In the genomic region with DNA sequence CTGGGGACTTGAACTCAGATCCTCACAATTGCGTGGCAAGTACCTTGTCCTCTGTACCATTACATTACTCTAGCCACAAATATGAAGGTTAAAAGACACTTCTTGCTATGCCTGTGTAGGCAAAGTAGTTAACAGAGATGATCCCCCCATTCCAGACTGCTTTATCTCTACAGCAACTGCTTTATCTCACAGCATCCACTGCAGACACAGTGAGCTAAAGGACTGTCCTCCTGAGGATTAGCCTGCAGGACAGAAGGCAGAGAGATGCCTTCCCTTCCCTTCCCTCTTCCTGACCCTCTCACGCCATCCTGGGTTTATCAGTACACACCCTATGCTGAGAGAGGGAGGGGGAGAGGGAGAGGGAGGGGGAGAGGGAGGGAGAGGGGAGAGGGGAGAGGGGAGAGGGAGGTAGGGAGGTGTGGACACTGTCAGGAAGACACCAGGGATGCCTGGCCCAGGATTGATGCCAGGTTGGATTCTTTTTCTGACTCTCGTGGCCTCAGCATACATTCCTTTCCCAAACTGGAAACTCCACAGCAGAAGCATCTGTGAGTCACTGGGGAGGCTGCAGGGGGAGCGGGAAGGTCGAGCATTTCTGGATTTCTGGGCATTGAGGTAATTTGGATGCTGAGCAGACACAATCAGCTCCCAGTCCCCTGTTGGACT, we compare ENCODE assay signal across 13 mouse cellular contexts. TPM values are rescaled to one million over a fixed set of nuclear protein-coding genes. Genes with fewer than 3 reads are reported as not detected.
DNase-seq lines count a peak whose midpoint lies in the region; ATAC-seq and TF ChIP-seq lines count a peak whose summit lies in the region.
"Had no signal": no experiment of that assay in that cellular context is flagged by ENCODE, and none has a peak within 500 bp of the region (broad histone marks: within the 10 kb centered on the region; RNA-seq: fewer than 3 reads in every experiment).

No protein-coding gene starts in this region.

- no peaks in the 10 kb centered on the region for H3K9me3 ChIP-seq in limb, embryonic 15.5 days
- H3K9me3 ChIP-seq in limb, embryonic 10.5 days (replicated peaks) = no peaks in the 10 kb centered on the region
- H3K9me3 ChIP-seq in MEL (replicated peaks; ENCODE audit: insufficient read depth, low read length) = no peaks in the 10 kb centered on the region
- H3K9me3 ChIP-seq in intestine, embryonic 15.5 days = no peaks in the 10 kb centered on the region
- H3K9me3 ChIP-seq: embryonic facial prominence, embryonic 12.5 days; forebrain, embryonic 15.5 days; neural tube, embryonic 12.5 days had no signal

- TF ChIP-seq POLR2A in MEL (IDR thresholded peaks at IDR 0.05; ENCODE audit: control insufficient read depth in 1 of 2, insufficient read depth in 1 of 2, low read depth in 1 of 2, low read length in 2 of 2, poor library complexity in 1 of 2) = no peak
- TF ChIP-seq POLR2A in cerebellum, adult 2 months (IDR thresholded peaks at IDR 0.05; ENCODE audit: borderline replicate concordance, insufficient read depth, low read length) = no peak

- H3K9ac ChIP-seq in limb, embryonic 15.5 days = no peak overlapping the region
- H3K9ac ChIP-seq in MEL (ENCODE audit: control insufficient read depth, low read depth, low read length, poor library complexity, severe bottlenecking) = no peak overlapping the region
- H3K9ac ChIP-seq in intestine, embryonic 15.5 days = no peak overlapping the region
- H3K9ac ChIP-seq: embryonic facial prominence, embryonic 12.5 days; forebrain, embryonic 15.5 days; neural tube, embryonic 12.5 days had no signal

- 42% methylated on average over 5 of the region's 5 CpGs for WGBS in limb, embryonic 15.5 days
- WGBS in limb, embryonic 10.5 days = 54% methylated on average over 5 of the region's 5 CpGs
- 32% methylated on average over 4 of the region's 5 CpGs for WGBS in intestine, embryonic 15.5 days
- WGBS in cerebellum, adult 2 months = 30% methylated on average over 5 of the region's 5 CpGs

- TF ChIP-seq RAD21 in MEL (IDR thresholded peaks at IDR 0.05; ENCODE audit: low read depth, low read length) = no peak

- H3K4me1 ChIP-seq in limb, embryonic 15.5 days = no peaks in the 10 kb centered on the region
- H3K4me1 ChIP-seq in limb, embryonic 10.5 days = no peaks in the 10 kb centered on the region
- peaks cover 0 to 6% of the 10 kb centered on the region in 2 experiments; a peak in 1 of 4 replicates for H3K4me1 ChIP-seq in MEL (ENCODE audit: control insufficient read depth in 1 of 2, insufficient read depth in 2 of 2, low read length in 2 of 2)
- no peaks in the 10 kb centered on the region for H3K4me1 ChIP-seq in intestine, embryonic 15.5 days (replicated peaks)
- no peaks in the 10 kb centered on the region for H3K4me1 ChIP-seq in cerebellum, adult 2 months (ENCODE audit: control insufficient read depth, insufficient read depth, low read length)
- H3K4me1 ChIP-seq: embryonic facial prominence, embryonic 12.5 days; forebrain, embryonic 15.5 days; neural tube, embryonic 12.5 days had no signal

- H3K4me3 ChIP-seq in limb, embryonic 15.5 days = no peak overlapping the region
- no peak overlapping the region for H3K4me3 ChIP-seq in limb, embryonic 10.5 days
- H3K4me3 ChIP-seq in MEL (ENCODE audit: control insufficient read depth in 1 of 2, insufficient read depth in 1 of 2, low read depth in 2 of 2, low read length in 2 of 2) = no peak overlapping the region
- H3K4me3 ChIP-seq in intestine, embryonic 15.5 days (replicated peaks) = no peak overlapping the region
- H3K4me3 ChIP-seq in cerebellum, adult 2 months (replicated peaks; ENCODE audit: insufficient read depth, low read depth, low read length) = no peak overlapping the region
- H3K4me3 ChIP-seq: embryonic facial prominence, embryonic 12.5 days; forebrain, embryonic 15.5 days; neural tube, embryonic 12.5 days had no signal

- no peaks in the 10 kb centered on the region for H3K27me3 ChIP-seq in limb, embryonic 15.5 days
- no peaks in the 10 kb centered on the region for H3K27me3 ChIP-seq in limb, embryonic 10.5 days (ENCODE audit: low read depth, poor library complexity, severe bottlenecking)
- H3K27me3 ChIP-seq in MEL (ENCODE audit: control insufficient read depth in 1 of 2, insufficient read depth in 2 of 2, low read length in 2 of 2) = no peaks in the 10 kb centered on the region
- no peaks in the 10 kb centered on the region for H3K27me3 ChIP-seq in intestine, embryonic 15.5 days (replicated peaks)
- no peaks in the 10 kb centered on the region for H3K27me3 ChIP-seq in cerebellum, adult 2 months (ENCODE audit: control insufficient read depth, insufficient read depth, low read length)
- H3K27me3 ChIP-seq: embryonic facial prominence, embryonic 12.5 days; forebrain, embryonic 15.5 days; neural tube, embryonic 12.5 days had no signal

- no peaks in the 10 kb centered on the region for H3K79me2 ChIP-seq in MEL (ENCODE audit: control insufficient read depth, insufficient read depth, low read length, poor library complexity)

- TF ChIP-seq EP300 in MEL (IDR thresholded peaks at IDR 0.05; ENCODE audit: low read depth in 1 of 2, low read length in 2 of 2) = 0 out of 4 replicates have a peak, but pooled peaks have one; percentile 8 to 23

- no peak overlapping the region for H3K4me2 ChIP-seq in limb, embryonic 15.5 days
- H3K4me2 ChIP-seq in intestine, embryonic 15.5 days (replicated peaks) = no peak overlapping the region
- H3K4me2 ChIP-seq: embryonic facial prominence, embryonic 12.5 days; forebrain, embryonic 15.5 days; neural tube, embryonic 12.5 days had no signal

- no peak for TF ChIP-seq CTCF in MEL (IDR thresholded peaks at IDR 0.05 in 2 of 3, conservative IDR thresholded peaks at IDR 0.05 in 1 of 3; ENCODE audit: control insufficient read depth in 1 of 3, insufficient read depth in 1 of 3, low read depth in 2 of 3, low read length in 3 of 3, poor library complexity in 1 of 3, severe bottlenecking in 1 of 3)
- no peak for TF ChIP-seq CTCF in cerebellum, adult 2 months (IDR thresholded peaks at IDR 0.05; ENCODE audit: borderline replicate concordance, insufficient read depth, low read depth, low read length)

- ATAC-seq in limb, embryonic 15.5 days (ENCODE audit: insufficient number of reproducible peaks, low FRiP score, low TSS enrichment, low read depth) = no peak
- peak; percentile 41; the same call in 1 of the 2 replicates for ATAC-seq in intestine, embryonic 15.5 days
- ATAC-seq: forebrain, embryonic 15.5 days had no signal

- no peaks in the 10 kb centered on the region for H3K36me3 ChIP-seq in limb, embryonic 15.5 days
- H3K36me3 ChIP-seq in limb, embryonic 10.5 days = no peaks in the 10 kb centered on the region
- no peaks in the 10 kb centered on the region; a peak in 1 of 4 replicates for H3K36me3 ChIP-seq in MEL (ENCODE audit: control insufficient read depth in 1 of 2, insufficient read depth in 2 of 2, low read length in 2 of 2)
- no peaks in the 10 kb centered on the region for H3K36me3 ChIP-seq in intestine, embryonic 15.5 days
- H3K36me3 ChIP-seq: embryonic facial prominence, embryonic 12.5 days; forebrain, embryonic 15.5 days; neural tube, embryonic 12.5 days had no signal

- DNase-seq in limb, embryonic 10.5 days (ENCODE audit: low spot score) = no peak
- no peak for DNase-seq in MEL (ENCODE audit: low read depth, low spot score)
- peak; percentile 10 for DNase-seq in adrenal gland, postnatal 36 days
- DNase-seq in kidney, postnatal 4 days = no peak
- no peak for DNase-seq in cerebellum, adult 2 months
- DNase-seq: cerebellum, adult 9-11 months; kidney, adult 11 months; right cerebral cortex, adult 18-20 months had no signal

- H3K27ac ChIP-seq in limb, embryonic 15.5 days = 0 out of 2 replicates have a peak overlapping the region, but pooled peaks have one; percentile 27
- no peak overlapping the region for H3K27ac ChIP-seq in limb, embryonic 10.5 days
- H3K27ac ChIP-seq in MEL (ENCODE audit: control insufficient read depth, low read depth, low read length) = no peak overlapping the region
- H3K27ac ChIP-seq in intestine, embryonic 15.5 days = no peak overlapping the region
- no peak overlapping the region for H3K27ac ChIP-seq in cerebellum, adult 2 months (ENCODE audit: insufficient read depth, low read length)
- H3K27ac ChIP-seq: embryonic facial prominence, embryonic 12.5 days; forebrain, embryonic 15.5 days; neural tube, embryonic 12.5 days had no signal

TF ChIP-seq in MEL, 35 proteins besides CTCF, POLR2A, EP300 and RAD21:
- TF ChIP-seq UBTF (IDR thresholded peaks at IDR 0.05; ENCODE audit: borderline replicate concordance, insufficient read depth, low read depth, low read length) = no peak
- TF ChIP-seq GATA1 (IDR thresholded peaks at IDR 0.05; ENCODE audit: low read depth, low read length) = peak; percentile 64
- 0 out of 2 replicates have a peak, but pooled peaks have one; percentile 9 for TF ChIP-seq TCF12 (IDR thresholded peaks at IDR 0.05; ENCODE audit: low read depth, low read length)
- no peak for TF ChIP-seq JUND (IDR thresholded peaks at IDR 0.05; ENCODE audit: low read depth, low read length)

RNA-seq across cellular contexts. Expression of a gene that starts 25.2 kb away (rescaled TPM):
- 23.6 and 31.1 TPM in 2 replicates for polyA plus RNA-seq in limb, embryonic 15.5 days (2015; fragmentation: Nextera tagmentation; extraction: Ambion mirVana)
- polyA plus RNA-seq in limb, embryonic 10.5 days (2016; fragmentation: Nextera tagmentation; extraction: Ambion mirVana) = 33.8 and 38.8 TPM in 2 replicates
- 27.5 and 31.2 TPM in 2 replicates for total RNA-seq in MEL (2012; rRNA removed)
- polyA plus RNA-seq in MEL (2012; ENCODE audit: insufficient read depth in 1 of 2, insufficient read length in 2 of 2, low read depth in 1 of 2, low replicate concordance in 2 of 2, missing spikeins in 1 of 2) = 10 to 100 TPM; 52.7 to 55.4 TPM
- total RNA-seq in adrenal gland, postnatal 36 days (2021) = 10 to 100 TPM; 40.7 to 44.7 TPM
- 21.6 and 26.4 TPM in 2 replicates for polyA plus RNA-seq in intestine, embryonic 15.5 days (2015; fragmentation: Nextera tagmentation; extraction: Ambion mirVana)
- 55.7 and 56.9 TPM in 2 replicates for polyA plus RNA-seq in cerebellum, adult 2 months (2012; rRNA removed)

RNA-seq across cellular contexts. Expression of a gene that starts 32.1 kb away (rescaled TPM):
- polyA plus RNA-seq in limb, embryonic 15.5 days (2015; fragmentation: Nextera tagmentation; extraction: Ambion mirVana) = 45.0 and 47.5 TPM in 2 replicates
- polyA plus RNA-seq in limb, embryonic 10.5 days (2016; fragmentation: Nextera tagmentation; extraction: Ambion mirVana) = 74.5 and 77.7 TPM in 2 replicates
- 98.9 and 110 TPM in 2 replicates for total RNA-seq in MEL (2012; rRNA removed)
- 10 to 100 TPM; 58.5 to 93.8 TPM for polyA plus RNA-seq in MEL (2012; ENCODE audit: insufficient read depth in 1 of 2, insufficient read length in 2 of 2, low read depth in 1 of 2, low replicate concordance in 2 of 2, missing spikeins in 1 of 2)
- 10 to 100 TPM; 23.9 to 24.2 TPM for total RNA-seq in adrenal gland, postnatal 36 days (2021)
- 44.7 and 47.5 TPM in 2 replicates for polyA plus RNA-seq in intestine, embryonic 15.5 days (2015; fragmentation: Nextera tagmentation; extraction: Ambion mirVana)
- polyA plus RNA-seq in cerebellum, adult 2 months (2012; rRNA removed) = 19.5 and 20.0 TPM in 2 replicates

Comparison
In these comparisons a context has a peak if more than half of its experiments do, and no peak if none do; other contexts are left out.
1. DNase-seq: peak in adrenal gland, postnatal 36 days (2 of 2); none in limb, embryonic 10.5 days (single experiment), MEL (single experiment), kidney, postnatal 4 days (0 of 2) and cerebellum, adult 2 months (0 of 2).